10 mouse cellular contexts compared by ENCODE assay signal in genomic region chr9:67220388-67220787, GRCm38 (mm10).
DNase-seq lines count a peak whose midpoint lies in the region; ATAC-seq and TF ChIP-seq lines count a peak whose summit lies in the region.
"Had no signal": no experiment of that assay in that cellular context is flagged by ENCODE, and none has a peak within 500 bp of the region (broad histone marks: within the 10 kb centered on the region; RNA-seq: fewer than 3 reads in every experiment).

No protein-coding gene starts in this region.

- H3K9ac ChIP-seq in liver, adult 2 months (ENCODE audit: low read depth, low read length) = no peak overlapping the region
- no peak overlapping the region for H3K9ac ChIP-seq in liver, embryonic 12.5 days
- H3K9ac ChIP-seq in forebrain, embryonic 15.5 days (replicated peaks) = no peak overlapping the region
- H3K9ac ChIP-seq: heart, embryonic 15.5 days; midbrain, embryonic 12.5 days had no signal

- TF ChIP-seq POLR2A in liver, adult 2 months (IDR thresholded peaks at IDR 0.05; ENCODE audit: extremely low read depth, insufficient read depth, low read length) = no peak
- no peak for TF ChIP-seq POLR2A in bone marrow macrophage, adult 2 months (IDR thresholded peaks at IDR 0.05; ENCODE audit: borderline replicate concordance, low read depth, low read length)

- H3K27me3 ChIP-seq in liver, adult 2 months (ENCODE audit: control insufficient read depth, insufficient read depth, low read length) = no peaks in the 10 kb centered on the region
- no peaks in the 10 kb centered on the region for H3K27me3 ChIP-seq in liver, embryonic 12.5 days (replicated peaks)
- H3K27me3 ChIP-seq in forebrain, embryonic 15.5 days = no peaks in the 10 kb centered on the region
- H3K27me3 ChIP-seq: heart, embryonic 15.5 days; midbrain, embryonic 12.5 days had no signal

- no peak overlapping the region for H3K27ac ChIP-seq in liver, adult 2 months (replicated peaks; ENCODE audit: insufficient read depth, low read depth, low read length)
- H3K27ac ChIP-seq in liver, embryonic 12.5 days = no peak overlapping the region
- no peak overlapping the region for H3K27ac ChIP-seq in bone marrow macrophage, adult 2 months (ENCODE audit: insufficient read depth, low read depth, low read length)
- no peak overlapping the region for H3K27ac ChIP-seq in forebrain, embryonic 15.5 days (replicated peaks)
- H3K27ac ChIP-seq: heart, embryonic 15.5 days; midbrain, embryonic 12.5 days had no signal

- peak; percentile 61 for DNase-seq in embryo, embryonic 10 days (ENCODE audit: low spot score)
- DNase-seq in embryo, embryonic 9.5 days (ENCODE audit: extremely low spot score) = no peak
- DNase-seq in liver, adult 2 months (ENCODE audit: extremely low read depth, low read depth, low spot score) = peak; percentile 19
- DNase-seq in mesoderm, embryonic 11.5 days (ENCODE audit: low read depth, low spot score) = peak; percentile 32
- no peak for DNase-seq in neural tube, embryonic 10.5 days (ENCODE audit: extremely low spot score, low spot score)

- no peak for ATAC-seq in liver, embryonic 12.5 days
- ATAC-seq in forebrain, embryonic 15.5 days (replicated peaks) = no peak

- H3K4me1 ChIP-seq in liver, adult 2 months (ENCODE audit: control insufficient read depth, insufficient read depth, low read length) = no peaks in the 10 kb centered on the region; the same call in 1 of the 2 replicates
- H3K4me1 ChIP-seq in liver, embryonic 12.5 days = no peaks in the 10 kb centered on the region
- no peaks in the 10 kb centered on the region for H3K4me1 ChIP-seq in bone marrow macrophage, adult 2 months (ENCODE audit: control insufficient read depth, insufficient read depth, low read length)
- H3K4me1 ChIP-seq in forebrain, embryonic 15.5 days = no peaks in the 10 kb centered on the region

- H3K4me3 ChIP-seq in liver, adult 2 months (ENCODE audit: insufficient read depth, low read depth, low read length) = no peak overlapping the region
- no peak overlapping the region for H3K4me3 ChIP-seq in liver, embryonic 12.5 days
- no peak overlapping the region for H3K4me3 ChIP-seq in bone marrow macrophage, adult 2 months (ENCODE audit: insufficient read depth, low read length)
- H3K4me3 ChIP-seq in forebrain, embryonic 15.5 days = no peak overlapping the region
- H3K4me3 ChIP-seq: heart, embryonic 15.5 days; midbrain, embryonic 12.5 days had no signal

- H3K36me3 ChIP-seq in liver, adult 2 months (ENCODE audit: control insufficient read depth, insufficient read depth, low read length) = no peaks in the 10 kb centered on the region
- no peaks in the 10 kb centered on the region for H3K36me3 ChIP-seq in liver, embryonic 12.5 days
- no peaks in the 10 kb centered on the region for H3K36me3 ChIP-seq in forebrain, embryonic 15.5 days
- H3K36me3 ChIP-seq: midbrain, embryonic 12.5 days had no signal

- no peaks in the 10 kb centered on the region for H3K9me3 ChIP-seq in liver, embryonic 12.5 days (replicated peaks)
- H3K9me3 ChIP-seq in forebrain, embryonic 15.5 days = no peaks in the 10 kb centered on the region
- H3K9me3 ChIP-seq: heart, embryonic 15.5 days; midbrain, embryonic 12.5 days had no signal

- H3K79me2 ChIP-seq in liver, adult 2 months (ENCODE audit: control insufficient read depth, insufficient read depth, low read length) = no peaks in the 10 kb centered on the region

- WGBS in liver, adult 2 months = 63% methylated on average over 3 of the region's 3 CpGs
- 48% methylated on average over 3 of the region's 3 CpGs for WGBS in liver, embryonic 12.5 days (ENCODE audit: insufficient replicate concordance)
- WGBS in forebrain, embryonic 15.5 days = 62% methylated on average over 3 of the region's 3 CpGs

- H3K4me2 ChIP-seq in liver, embryonic 12.5 days = no peak overlapping the region
- H3K4me2 ChIP-seq in forebrain, embryonic 15.5 days (replicated peaks) = no peak overlapping the region
- H3K4me2 ChIP-seq: heart, embryonic 15.5 days; midbrain, embryonic 12.5 days had no signal

- TF ChIP-seq CTCF in liver, adult 2 months (IDR thresholded peaks at IDR 0.05; ENCODE audit: low read depth, low read length) = peak; percentile 64; the same call in 1 of the 2 replicates
- TF ChIP-seq CTCF in bone marrow macrophage, adult 2 months (IDR thresholded peaks at IDR 0.05; ENCODE audit: low read depth, low read length) = peak; percentile 37; the same call in 1 of the 2 replicates

Comparison
In these comparisons a context has a peak if more than half of its experiments do, and no peak if none do; other contexts are left out.
1. DNase-seq: peak in embryo, embryonic 10 days (single experiment), liver, adult 2 months (single experiment) and mesoderm, embryonic 11.5 days (single experiment); none in embryo, embryonic 9.5 days (single experiment) and neural tube, embryonic 10.5 days (single experiment).